16 mouse cellular contexts compared by ENCODE assay signal in genomic region chr7:129027116-129027515, GRCm38 (mm10).
"Had no signal": no experiment of that assay in that cellular context is flagged by ENCODE, and none has a peak within 500 bp of the region (broad histone marks: within the 10 kb centered on the region; RNA-seq: fewer than 3 reads in every experiment).

No protein-coding gene starts in this region.

- H3K27me3 ChIP-seq: liver, embryonic 15.5 days; lung, embryonic 15.5 days; megakaryocyte, embryonic 14.5 days; midbrain, embryonic 12.5 days; neural tube, embryonic 12.5 days; stomach, embryonic 15.5 days had no signal

- H3K4me1 ChIP-seq: liver, embryonic 15.5 days; lung, embryonic 15.5 days; megakaryocyte, embryonic 14.5 days; midbrain, embryonic 12.5 days; neural tube, embryonic 12.5 days; stomach, embryonic 15.5 days had no signal

- H3K9me3 ChIP-seq: liver, embryonic 15.5 days; lung, embryonic 15.5 days; megakaryocyte, embryonic 14.5 days; midbrain, embryonic 12.5 days; neural tube, embryonic 12.5 days; stomach, embryonic 15.5 days had no signal

- ATAC-seq: liver, postnatal 0 days; lung, postnatal 0 days had no signal

- H3K36me3 ChIP-seq: liver, embryonic 15.5 days; lung, embryonic 15.5 days; midbrain, embryonic 12.5 days; neural tube, embryonic 12.5 days; stomach, embryonic 15.5 days had no signal

- H3K4me3 ChIP-seq: liver, embryonic 15.5 days; lung, embryonic 15.5 days; megakaryocyte, embryonic 14.5 days; midbrain, embryonic 12.5 days; neural tube, embryonic 12.5 days; stomach, embryonic 15.5 days had no signal

- H3K9ac ChIP-seq: liver, embryonic 15.5 days; liver, postnatal 0 days; lung, embryonic 15.5 days; midbrain, embryonic 12.5 days; neural tube, embryonic 12.5 days; stomach, embryonic 15.5 days had no signal

- H3K27ac ChIP-seq: liver, embryonic 15.5 days; lung, embryonic 15.5 days; macrophage; midbrain, embryonic 12.5 days; neural tube, embryonic 12.5 days; stomach, embryonic 15.5 days had no signal

- DNase-seq: liver, postnatal 0 days; lung, adult 2 months; lung, postnatal 14 days; lung, postnatal 36 days; midbrain, embryonic 14.5 days; right cerebral cortex, postnatal 14 days; thymus, adult 2 months; thymus, postnatal 36 days had no signal

- H3K4me2 ChIP-seq: liver, embryonic 15.5 days; lung, embryonic 15.5 days; midbrain, embryonic 12.5 days; neural tube, embryonic 12.5 days; stomach, embryonic 15.5 days had no signal
